Mouse (Mus musculus) hindbrain, embryonic 16.5 days (tissue): Measurements from ENCODE around the gene Kcnip1. TPM values are rescaled to one million over a fixed set of nuclear protein-coding genes. Genes with fewer than 3 reads are reported as not detected.

ENCODE experiments used
- ATAC-seq: fragments of 200-750 bp; cut with Nextera tagmentation; 2 replicates; pipeline ENCODE4 v1.8.0; 2017; ENCODE audit warnings: moderate TSS enrichment, moderate library complexity
- H3K27ac ChIP-seq: fragments of 300-500 bp; sonication (generic); 2 replicates; pipeline ENCODE4 v1.5.1; 2014; ENCODE audit warnings: low read depth, mild to moderate bottlenecking, control low read depth, low read length, moderate library complexity
- H3K27me3 ChIP-seq: fragments of 300-500 bp; sonication (generic); replicated peaks from 2 replicates; pipeline ENCODE4 v1.6.1; 2014; ENCODE audit warnings: low read length; ENCODE audit not compliant: control insufficient read depth, insufficient read depth
- H3K36me3 ChIP-seq: fragments of 300-500 bp; sonication (generic); 2 replicates; pipeline ENCODE4 v1.6.1; 2014; ENCODE audit warnings: mild to moderate bottlenecking, low read length, moderate library complexity, mixed read lengths; ENCODE audit not compliant: control insufficient read depth, insufficient read depth
- H3K4me1 ChIP-seq: fragments of 300-500 bp; sonication (generic); 2 replicates; pipeline ENCODE4 v1.6.1; 2014; ENCODE audit warnings: low read depth, low read length; ENCODE audit not compliant: control insufficient read depth, insufficient read depth
- H3K4me2 ChIP-seq: fragments of 300-500 bp; sonication (generic); 2 replicates; pipeline ENCODE4 v1.6.1; 2014; ENCODE audit warnings: mild to moderate bottlenecking, low read length, control low read depth, moderate library complexity
- H3K4me3 ChIP-seq: fragments of 300-500 bp; sonication (generic); 2 replicates; pipeline ENCODE4 v1.5.1; 2014; ENCODE audit warnings: mild to moderate bottlenecking, low read length, control low read depth, moderate library complexity
- H3K9ac ChIP-seq: fragments of 300-500 bp; sonication (generic); 2 replicates; pipeline ENCODE4 v1.6.1; 2014; ENCODE audit warnings: low read depth, mild to moderate bottlenecking, control low read depth, low read length, moderate library complexity
- H3K9me3 ChIP-seq: fragments of 300-500 bp; sonication (generic); 2 replicates; pipeline ENCODE4 v1.6.1; 2014; ENCODE audit warnings: mild to moderate bottlenecking, low read length, moderate library complexity; ENCODE audit not compliant: control insufficient read depth
- WGBS: fragments of 180-500 bp; shearing (Covaris S2); extraction: QIAGEN DNeasy Blood & Tissue Kit; methylation state at CpG from one replicate; pipeline ENCODE4 v1.1.7; 2014; 5-methylcytosine and 5-hydroxymethylcytosine counted together
- polyA plus RNA-seq: library from polyadenylated mRNA; unstranded; fragments of >200 nt; fragmentation: Nextera tagmentation; extraction: Ambion mirVana; gene quantifications from 2 replicates; pipeline ENCODE4 v1.2.1, GENCODE M21; 2015

The Kcnip1 gene
- polyA plus RNA-seq, 1 experiment from 2014 or later: 146 TPM

DNA sequence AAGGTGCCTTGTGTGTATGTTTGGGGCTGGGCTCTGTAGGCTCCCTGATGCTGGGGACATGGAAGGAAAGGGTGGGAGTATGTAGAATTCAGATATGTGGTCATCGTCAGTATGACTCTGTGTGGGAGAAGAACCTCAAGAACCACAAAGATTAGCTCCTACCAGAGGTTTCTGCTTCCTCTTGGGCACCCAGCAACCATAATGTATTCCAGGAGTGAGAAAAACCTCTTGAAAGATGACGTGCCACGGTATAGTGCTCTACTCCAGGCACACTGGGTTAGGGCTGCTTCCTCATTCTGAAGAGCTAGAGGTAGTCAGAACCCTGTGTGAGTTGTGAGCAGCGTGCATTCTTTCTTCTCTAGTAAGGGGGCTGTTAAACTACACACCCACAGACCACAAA, 25.2 kb downstream of the Kcnip1 start:
- no peak for ATAC-seq
- Histone ChIP-seq H3K4me3 (no peak overlapping the region), H3K9ac (no peak overlapping the region), H3K4me1 (no peaks in the 10 kb centered on the region), H3K36me3 (no peaks in the 10 kb centered on the region), H3K9me3 (no peaks in the 10 kb centered on the region), H3K4me2 (no peak overlapping the region), H3K27ac (no peak overlapping the region), H3K27me3 (no peaks in the 10 kb centered on the region)
- whole genome bisulfite sequencing: 82% methylated on average over 4 of the region's 4 CpGs

DNA sequence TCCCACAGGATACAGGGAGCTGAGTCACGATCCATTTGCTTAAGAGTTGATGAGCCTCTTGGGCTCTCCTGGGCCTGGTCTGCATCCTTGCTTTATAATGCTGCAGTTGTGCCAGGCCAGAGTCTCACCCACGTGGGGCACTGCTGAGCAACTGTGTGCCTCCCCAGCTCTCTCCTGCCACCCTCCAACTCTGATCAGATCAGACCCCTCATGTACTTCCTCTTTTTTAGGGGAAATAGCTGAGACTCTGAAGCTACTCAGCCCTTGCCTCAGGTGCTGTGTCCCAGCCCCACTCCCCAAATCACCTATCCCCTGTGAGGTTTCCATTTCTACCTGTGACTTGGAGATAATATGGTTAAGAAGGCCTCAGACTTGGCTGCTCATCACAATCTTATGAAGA, 27.6 kb downstream of the Kcnip1 start:
- ATAC-seq: no peak
- H3K36me3 ChIP-seq: no peaks in the 10 kb centered on the region
- no peak overlapping the region for H3K9ac ChIP-seq
- H3K4me3 ChIP-seq: no peak overlapping the region
- no peaks in the 10 kb centered on the region for H3K4me1 ChIP-seq
- WGBS: 72% methylated on average over 2 of the region's 2 CpGs
- no peaks in the 10 kb centered on the region for H3K9me3 ChIP-seq
- H3K27me3 ChIP-seq: no peaks in the 10 kb centered on the region
- H3K27ac ChIP-seq: no peak overlapping the region
- no peak overlapping the region for H3K4me2 ChIP-seq

GRCm38 (mm10) chr11:33962688-33963407, 30.1 kb downstream of the Kcnip1 start, which contains the start of gene Kcnmb1:
Kcnmb1 (plus strand) TSS chr11:33963013.
- Histone ChIP-seq H3K4me2 (no peak within 1 kb of the TSS), H3K4me1 (no peaks in the 10 kb centered on the region), H3K9ac (no peak within 1 kb of the TSS), H3K4me3 (no peak within 1 kb of the TSS), H3K9me3 (no peaks in the 10 kb centered on the region), H3K36me3 (no peaks in the 10 kb centered on the region), H3K27me3 (no peaks in the 10 kb centered on the region), H3K27ac (no peak within 1 kb of the TSS)
- 56% methylated on average over 6 of the region's 6 CpGs for WGBS
- no peak for ATAC-seq

GRCm38 (mm10) chr11:33962178-33962577, 30.8 kb downstream of the Kcnip1 start:
- 52% methylated on average over 7 of the region's 7 CpGs for WGBS
- Histone ChIP-seq H3K9ac (no peak overlapping the region), H3K4me3 (no peak overlapping the region), H3K4me2 (no peak overlapping the region), H3K27ac (no peak overlapping the region), H3K27me3 (no peaks in the 10 kb centered on the region), H3K36me3 (no peaks in the 10 kb centered on the region), H3K4me1 (no peaks in the 10 kb centered on the region), H3K9me3 (no peaks in the 10 kb centered on the region)
- ATAC-seq: no peak

DNA sequence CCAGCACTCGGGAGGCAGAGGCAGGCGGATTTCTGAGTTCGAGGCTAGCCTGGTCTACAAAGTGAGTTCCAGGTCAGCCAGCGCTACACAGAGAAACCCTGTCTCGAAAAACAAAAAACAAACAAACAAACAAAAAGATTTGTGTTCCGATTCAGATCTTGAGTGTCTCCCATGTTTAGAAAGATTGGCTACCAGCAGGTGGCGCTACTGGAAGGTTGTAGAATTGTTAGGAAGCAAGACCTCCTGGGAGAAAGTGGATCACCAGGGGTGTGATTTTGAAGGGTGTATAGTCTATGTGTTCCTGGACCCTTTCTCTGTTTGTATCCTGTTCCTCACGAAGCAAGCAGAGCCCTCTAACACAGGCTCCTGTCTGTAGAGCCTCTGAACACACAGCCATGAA, 34.2 kb downstream of the Kcnip1 start:
- no peaks in the 10 kb centered on the region for H3K27me3 ChIP-seq
- H3K36me3 ChIP-seq: no peaks in the 10 kb centered on the region
- 89% methylated on average over 8 of the region's 8 CpGs for WGBS
- H3K4me2 ChIP-seq: no peak overlapping the region
- no peaks in the 10 kb centered on the region for H3K4me1 ChIP-seq
- ATAC-seq: no peak
- H3K9ac ChIP-seq: no peak overlapping the region
- no peaks in the 10 kb centered on the region for H3K9me3 ChIP-seq
- no peak overlapping the region for H3K27ac ChIP-seq
- H3K4me3 ChIP-seq: no peak overlapping the region

- Histone ChIP-seq H3K27me3 (no peaks in the 10 kb centered on the region), H3K36me3 (no peaks in the 10 kb centered on the region), H3K4me3 (no peak overlapping the region), H3K4me2 (no peak overlapping the region), H3K27ac (no peak overlapping the region), H3K4me1 (no peaks in the 10 kb centered on the region), H3K9me3 (no peaks in the 10 kb centered on the region), H3K9ac (no peak overlapping the region)
- WGBS: 54% methylated on average over 6 of the region's 6 CpGs
- ATAC-seq: no peak; the same call in 1 of the 2 replicates
These were observed 35.4 kb downstream of the Kcnip1 start for GRCm38 (mm10) chr11:33957595-33957994.

DNA sequence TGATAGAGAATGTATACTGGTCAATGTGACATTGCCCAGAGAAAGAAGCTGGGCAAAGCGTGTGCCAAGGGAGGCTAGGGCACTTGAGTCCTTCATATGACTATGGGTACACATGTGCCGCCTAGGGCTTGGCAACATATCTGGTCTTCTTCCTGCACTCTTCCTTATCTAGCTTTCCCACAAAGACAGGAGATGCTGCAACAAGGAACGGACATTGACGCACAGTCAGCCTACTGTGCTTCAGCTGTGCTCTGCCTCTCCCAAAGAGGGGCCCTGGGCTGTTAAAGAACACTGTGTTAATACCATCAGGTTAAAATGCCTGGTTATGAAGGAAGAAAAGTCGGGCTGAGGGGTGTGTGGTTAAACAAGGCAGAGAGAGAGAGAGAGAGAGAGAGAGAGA, 36.3 kb downstream of the Kcnip1 start:
- ATAC-seq: no peak
- no peak overlapping the region for H3K4me3 ChIP-seq
- H3K4me2 ChIP-seq: no peak overlapping the region
- H3K4me1 ChIP-seq: no peaks in the 10 kb centered on the region
- no peaks in the 10 kb centered on the region for H3K36me3 ChIP-seq
- no peaks in the 10 kb centered on the region for H3K9me3 ChIP-seq
- WGBS: 89% methylated on average over 5 of the region's 5 CpGs
- H3K27me3 ChIP-seq: no peaks in the 10 kb centered on the region
- no peak overlapping the region for H3K27ac ChIP-seq
- H3K9ac ChIP-seq: no peak overlapping the region

DNA sequence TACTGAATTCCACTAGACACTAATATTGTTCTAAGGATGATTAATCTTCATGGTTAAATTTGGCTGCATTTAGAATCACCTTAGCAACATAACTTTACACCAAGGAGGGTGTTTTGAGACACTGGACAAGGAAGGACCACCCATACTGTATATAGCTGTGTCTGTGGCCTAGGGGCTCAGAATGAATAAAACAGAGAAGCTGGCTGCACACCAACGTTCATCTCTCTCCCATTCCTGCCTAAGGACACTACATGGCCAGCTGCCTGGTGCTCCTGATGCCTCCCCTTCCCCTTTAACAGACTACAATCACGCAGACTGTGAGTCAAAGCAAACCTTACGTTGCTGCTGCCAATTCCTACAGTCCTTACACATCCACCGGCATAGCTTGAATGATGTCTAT, 37.0 kb downstream of the Kcnip1 start:
- no peak overlapping the region for H3K9ac ChIP-seq
- no peaks in the 10 kb centered on the region for H3K9me3 ChIP-seq
- no peaks in the 10 kb centered on the region for H3K27me3 ChIP-seq
- no peak overlapping the region for H3K4me2 ChIP-seq
- no peaks in the 10 kb centered on the region for H3K4me1 ChIP-seq
- H3K27ac ChIP-seq: no peak overlapping the region
- 66% methylated on average over 4 of the region's 4 CpGs for WGBS
- H3K4me3 ChIP-seq: no peak overlapping the region
- ATAC-seq: no peak
- no peaks in the 10 kb centered on the region for H3K36me3 ChIP-seq

- H3K27me3 ChIP-seq: no peaks in the 10 kb centered on the region
- H3K36me3 ChIP-seq: no peaks in the 10 kb centered on the region
- WGBS: 85% methylated on average over 8 of the region's 8 CpGs
- no peak for ATAC-seq
- H3K9ac ChIP-seq: no peak overlapping the region
- H3K4me1 ChIP-seq: no peaks in the 10 kb centered on the region
- H3K9me3 ChIP-seq: no peaks in the 10 kb centered on the region
- no peak overlapping the region for H3K27ac ChIP-seq
- H3K4me3 ChIP-seq: no peak overlapping the region
- no peak overlapping the region for H3K4me2 ChIP-seq
These were observed 41.0 kb downstream of the Kcnip1 start for GRCm38 (mm10) chr11:33951684-33952625.
